Mouse (Mus musculus) olfactory bulb, adult 2 months (tissue): ENCODE data around the gene Dot1l.

Experiments used
- CTCF ChIP-seq: fragments of 200-500 bp; IDR thresholded peaks from 2 replicates; pipeline ENCODE4 v1.5.1; 2012; ENCODE audit warnings: low read depth, mild to moderate bottlenecking, low read length, moderate library complexity; ENCODE audit not compliant: insufficient read depth
- POLR2A ChIP-seq: fragments of 200-500 bp; IDR thresholded peaks from 2 replicates; pipeline ENCODE4 v1.6.1; 2012; ENCODE audit warnings: mild to moderate bottlenecking, low read depth, low read length, moderate library complexity; ENCODE audit not compliant: insufficient read depth

- TF ChIP-seq CTCF = no peak
- no peak for TF ChIP-seq POLR2A
Measured at GRCm38 (mm10) chr10:80797186-80798149, 42.5 kb downstream of the Dot1l start.
